Mouse (Mus musculus): ENCODE measurements around the gene Slc6a5.

DNA sequence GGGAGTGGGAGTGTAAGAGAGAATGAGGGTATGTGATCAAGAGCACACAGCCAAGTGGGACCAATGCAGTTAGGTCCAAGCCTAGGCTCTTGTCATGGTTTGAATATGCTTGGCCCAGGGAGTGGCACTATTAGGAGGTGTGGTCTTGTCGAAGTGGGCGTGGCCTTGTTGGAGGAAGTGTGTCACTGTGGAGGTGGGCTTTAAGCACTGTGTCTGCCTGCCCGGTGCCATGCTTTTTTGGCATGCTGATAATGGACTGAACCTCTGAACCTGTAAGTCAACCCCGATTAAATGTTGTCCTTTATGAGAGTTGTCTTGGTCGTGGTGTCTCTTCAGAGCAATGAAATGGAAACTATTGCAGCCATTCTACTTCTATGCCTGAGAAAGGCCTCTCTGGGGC, 32.6 kb upstream of the Slc6a5 start:
- TF ChIP-seq POLR2A (IDR thresholded peaks at IDR 0.05; ENCODE audit: control insufficient read depth in 1 of 2, insufficient read depth in 1 of 2, low read depth in 1 of 2, low read length in 2 of 2, poor library complexity in 1 of 2), result no peak
- TF ChIP-seq CTCF (IDR thresholded peaks at IDR 0.05 in 2 of 3, conservative IDR thresholded peaks at IDR 0.05 in 1 of 3; ENCODE audit: control insufficient read depth in 1 of 3, insufficient read depth in 1 of 3, low read depth in 2 of 3, low read length in 3 of 3, poor library complexity in 1 of 3, severe bottlenecking in 1 of 3), result no peak
- no peak for TF ChIP-seq TBP (IDR thresholded peaks at IDR 0.05; ENCODE audit: low read depth, low read length)
- no peak for TF ChIP-seq ZMIZ1 (IDR thresholded peaks at IDR 0.05; ENCODE audit: low read depth, low read length)
- TF ChIP-seq MEF2A (IDR thresholded peaks at IDR 0.05; ENCODE audit: extremely low read depth, insufficient replicate concordance, low read depth, low read length, poor library complexity, severe bottlenecking), result no peak
- TF ChIP-seq HCFC1 (IDR thresholded peaks at IDR 0.05; ENCODE audit: low read depth, low read length), result no peak
- TF ChIP-seq USF1 (IDR thresholded peaks at IDR 0.05; ENCODE audit: low read depth, low read length), result no peak
- no peak for TF ChIP-seq CHD1 (IDR thresholded peaks at IDR 0.05; ENCODE audit: low read depth, low read length)
- no peak for TF ChIP-seq MAZ (IDR thresholded peaks at IDR 0.05; ENCODE audit: low read depth, low read length)
- TF ChIP-seq NELFE (IDR thresholded peaks at IDR 0.05; ENCODE audit: low read depth, low read length), result no peak

Measured in MEL (cell line).